Mouse (Mus musculus): Measurements from ENCODE around the gene Htra1. TPM values are rescaled to one million over a fixed set of nuclear protein-coding genes. Genes with fewer than 3 reads are reported as not detected.

Gene Htra1
- polyA plus RNA-seq, 1 experiment, result 33.2 TPM

DNA sequence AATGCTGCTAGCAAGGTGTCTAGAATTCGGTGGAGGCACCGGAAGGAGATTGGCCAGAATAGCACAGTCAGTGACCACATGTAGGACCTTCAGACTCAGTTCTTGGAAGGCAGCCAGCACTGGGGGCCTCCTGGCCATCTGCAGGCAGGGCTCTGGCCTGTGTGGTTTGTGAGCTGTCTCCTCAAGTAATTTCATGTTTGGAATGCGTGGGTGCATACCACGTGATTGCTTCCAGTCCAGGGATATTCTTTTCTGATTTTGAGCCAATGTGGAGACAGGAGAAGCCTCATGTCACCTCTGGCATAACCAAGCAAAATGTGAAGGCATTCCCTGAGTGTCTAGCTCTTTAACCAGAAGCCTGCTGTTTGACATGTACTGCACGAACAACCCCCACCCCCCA lies 28.8 kb downstream of the Htra1 start:
- Histone ChIP-seq H3K27me3 (ENCODE audit: control insufficient read depth, insufficient read depth, low read length, poor library complexity, severe bottlenecking) (no peaks in the 10 kb centered on the region), H3K9me3 (replicated peaks; ENCODE audit: control insufficient read depth, insufficient read depth, low read length, poor library complexity, severe bottlenecking) (no peaks in the 10 kb centered on the region), H3K4me3 (ENCODE audit: low read depth, low read length) (no peak overlapping the region), H3K4me1 (ENCODE audit: control insufficient read depth, insufficient read depth, low read length) (peaks cover 4% of the 10 kb centered on the region), H3K36me3 (ENCODE audit: control insufficient read depth, insufficient read depth, low read length, poor library complexity, severe bottlenecking) (no peaks in the 10 kb centered on the region; the same call in 1 of the 2 replicates), H3K27ac (ENCODE audit: insufficient read depth, low read length) (no peak overlapping the region), H3K9ac (ENCODE audit: low read depth, poor library complexity, severe bottlenecking) (no peak overlapping the region)
- TF ChIP-seq POLR2A (IDR thresholded peaks at IDR 0.05; ENCODE audit: insufficient read depth, low read length), result no peak
- no peak for TF ChIP-seq EP300 (IDR thresholded peaks at IDR 0.05; ENCODE audit: insufficient read depth, low read depth, low read length)
- TF ChIP-seq CTCF (IDR thresholded peaks at IDR 0.05; ENCODE audit: low read depth, low read length), result no peak

DNA sequence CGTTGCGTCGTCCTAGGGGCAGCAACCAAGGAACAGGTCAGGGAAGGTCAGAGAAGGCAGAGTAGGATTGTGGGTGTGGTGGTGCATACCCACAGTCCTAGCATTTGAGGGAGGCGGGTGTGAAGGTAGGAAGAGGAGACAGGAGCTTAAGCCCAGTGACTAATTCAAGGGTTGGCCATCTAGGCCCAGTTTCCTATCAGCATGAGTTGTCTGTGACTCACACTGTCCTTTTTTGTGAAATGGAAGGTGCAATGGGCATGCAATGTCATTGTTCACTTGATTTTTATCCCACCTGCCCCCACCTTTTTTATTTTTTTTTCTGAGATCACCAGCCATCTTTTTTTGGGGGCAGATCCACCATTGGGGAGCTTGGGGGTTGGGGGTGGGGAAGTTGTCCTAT lies 29.5 kb downstream of the Htra1 start:
- no peak for TF ChIP-seq POLR2A (IDR thresholded peaks at IDR 0.05; ENCODE audit: insufficient read depth, low read length)
- no peak for TF ChIP-seq EP300 (IDR thresholded peaks at IDR 0.05; ENCODE audit: insufficient read depth, low read depth, low read length)
- no peak for TF ChIP-seq CTCF (IDR thresholded peaks at IDR 0.05; ENCODE audit: low read depth, low read length)
- H3K4me1 ChIP-seq (ENCODE audit: control insufficient read depth, insufficient read depth, low read length), result peaks cover 4% of the 10 kb centered on the region
- H3K27ac ChIP-seq (ENCODE audit: insufficient read depth, low read length), result no peak overlapping the region
- H3K9me3 ChIP-seq (replicated peaks; ENCODE audit: control insufficient read depth, insufficient read depth, low read length, poor library complexity, severe bottlenecking), result no peaks in the 10 kb centered on the region
- no peaks in the 10 kb centered on the region; the same call in 1 of the 2 replicates for H3K36me3 ChIP-seq (ENCODE audit: control insufficient read depth, insufficient read depth, low read length, poor library complexity, severe bottlenecking)
- H3K27me3 ChIP-seq (ENCODE audit: control insufficient read depth, insufficient read depth, low read length, poor library complexity, severe bottlenecking), result no peaks in the 10 kb centered on the region
- no peak overlapping the region for H3K9ac ChIP-seq (ENCODE audit: low read depth, poor library complexity, severe bottlenecking)
- no peak overlapping the region for H3K4me3 ChIP-seq (ENCODE audit: low read depth, low read length)

DNA sequence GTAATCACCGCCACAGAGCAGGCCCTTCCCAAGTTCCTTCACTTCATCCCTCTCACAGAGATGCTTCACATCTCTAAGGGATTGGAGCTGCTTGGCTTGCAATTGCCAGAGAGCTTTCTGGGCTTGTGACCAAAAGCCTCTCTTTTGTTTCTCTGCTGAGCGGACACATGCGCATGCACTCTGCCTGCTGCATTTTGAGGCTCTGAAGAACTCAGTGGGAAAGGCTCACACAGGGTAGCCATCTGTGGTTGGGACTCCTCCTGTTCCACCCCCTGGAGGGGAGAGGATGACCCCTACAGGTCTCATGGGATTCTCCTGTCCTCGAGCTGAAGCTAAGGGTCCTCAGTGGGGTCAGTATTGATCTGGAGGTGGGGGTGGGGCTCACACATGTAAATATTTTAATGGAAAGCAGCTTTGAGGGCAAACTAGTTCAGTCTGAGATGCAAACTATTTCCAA lies 30.0 kb downstream of the Htra1 start:
- Histone ChIP-seq H3K4me1 (ENCODE audit: control insufficient read depth, insufficient read depth, low read length) (peaks cover 4% of the 10 kb centered on the region), H3K27ac (ENCODE audit: insufficient read depth, low read length) (no peak overlapping the region)
- TF ChIP-seq CTCF (IDR thresholded peaks at IDR 0.05; ENCODE audit: low read depth, low read length), result no peak
- TF ChIP-seq POLR2A (IDR thresholded peaks at IDR 0.05; ENCODE audit: insufficient read depth, low read length), result no peak
- TF ChIP-seq EP300 (IDR thresholded peaks at IDR 0.05; ENCODE audit: insufficient read depth, low read depth, low read length), result no peak

DNA sequence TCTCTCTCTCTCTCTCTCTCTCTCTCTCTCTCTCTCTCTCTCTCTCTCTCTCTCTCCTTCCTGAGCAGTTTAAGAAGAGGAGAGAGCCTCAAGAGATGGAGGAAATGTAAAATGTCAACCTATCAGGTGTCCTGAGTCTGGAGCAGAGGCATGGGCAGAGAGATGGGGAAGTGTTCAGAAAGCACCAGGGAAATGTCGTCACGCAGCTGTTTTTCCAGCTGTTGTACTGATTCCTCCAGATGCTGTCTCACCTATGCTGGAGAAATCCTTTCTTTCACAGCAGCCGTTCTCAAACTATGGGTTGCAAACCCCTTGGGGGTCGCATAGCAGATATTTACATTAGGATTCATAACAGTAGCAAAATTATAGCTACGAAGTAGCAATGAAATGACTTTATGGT lies 30.5 kb downstream of the Htra1 start:
- Histone ChIP-seq H3K4me3 (ENCODE audit: low read depth, low read length) (no peak overlapping the region), H3K36me3 (ENCODE audit: control insufficient read depth, insufficient read depth, low read length, poor library complexity, severe bottlenecking) (no peaks in the 10 kb centered on the region; the same call in 1 of the 2 replicates), H3K27ac (ENCODE audit: insufficient read depth, low read length) (no peak overlapping the region), H3K9ac (ENCODE audit: low read depth, poor library complexity, severe bottlenecking) (no peak overlapping the region), H3K27me3 (ENCODE audit: control insufficient read depth, insufficient read depth, low read length, poor library complexity, severe bottlenecking) (no peaks in the 10 kb centered on the region), H3K9me3 (replicated peaks; ENCODE audit: control insufficient read depth, insufficient read depth, low read length, poor library complexity, severe bottlenecking) (no peaks in the 10 kb centered on the region), H3K4me1 (ENCODE audit: control insufficient read depth, insufficient read depth, low read length) (peaks cover 4% of the 10 kb centered on the region)
- no peak for TF ChIP-seq CTCF (IDR thresholded peaks at IDR 0.05; ENCODE audit: low read depth, low read length)

More for the DNA sequence above, 30.0 kb downstream of the Htra1 start:
- Histone ChIP-seq H3K9me3 (replicated peaks; ENCODE audit: control insufficient read depth, insufficient read depth, low read length, poor library complexity, severe bottlenecking) (no peaks in the 10 kb centered on the region), H3K27me3 (ENCODE audit: control insufficient read depth, insufficient read depth, low read length, poor library complexity, severe bottlenecking) (no peaks in the 10 kb centered on the region), H3K9ac (ENCODE audit: low read depth, poor library complexity, severe bottlenecking) (no peak overlapping the region), H3K4me3 (ENCODE audit: low read depth, low read length) (no peak overlapping the region), H3K36me3 (ENCODE audit: control insufficient read depth, insufficient read depth, low read length, poor library complexity, severe bottlenecking) (no peaks in the 10 kb centered on the region; the same call in 1 of the 2 replicates)

DNA sequence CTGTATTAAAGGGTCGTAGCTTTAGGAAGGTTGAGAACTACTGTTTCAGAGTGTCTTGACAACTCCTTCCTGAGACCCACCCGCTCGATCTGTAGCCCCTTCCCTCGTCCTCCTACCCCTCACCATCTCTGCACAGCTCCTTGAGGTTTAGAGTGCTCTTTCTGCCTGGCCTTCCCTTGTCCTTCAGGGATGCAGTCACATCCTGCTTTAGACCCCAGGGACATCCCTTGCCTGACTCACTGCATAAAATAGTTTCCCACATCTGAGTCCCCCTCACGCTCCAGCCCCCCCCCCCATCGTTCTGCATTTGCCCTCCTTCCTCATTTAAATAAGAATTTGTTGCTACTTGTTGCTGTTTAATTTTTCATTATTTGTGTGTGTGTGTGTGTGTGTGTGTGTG lies 31.0 kb downstream of the Htra1 start:
- no peak overlapping the region for H3K9ac ChIP-seq (ENCODE audit: low read depth, poor library complexity, severe bottlenecking)
- peaks cover 4% of the 10 kb centered on the region for H3K4me1 ChIP-seq (ENCODE audit: control insufficient read depth, insufficient read depth, low read length)
- TF ChIP-seq CTCF (IDR thresholded peaks at IDR 0.05; ENCODE audit: low read depth, low read length) (no peak), POLR2A (IDR thresholded peaks at IDR 0.05; ENCODE audit: insufficient read depth, low read length) (no peak), EP300 (IDR thresholded peaks at IDR 0.05; ENCODE audit: insufficient read depth, low read depth, low read length) (no peak)
- no peak overlapping the region for H3K4me3 ChIP-seq (ENCODE audit: low read depth, low read length)
- no peaks in the 10 kb centered on the region; the same call in 1 of the 2 replicates for H3K36me3 ChIP-seq (ENCODE audit: control insufficient read depth, insufficient read depth, low read length, poor library complexity, severe bottlenecking)
- H3K27ac ChIP-seq (ENCODE audit: insufficient read depth, low read length), result no peak overlapping the region
- H3K27me3 ChIP-seq (ENCODE audit: control insufficient read depth, insufficient read depth, low read length, poor library complexity, severe bottlenecking), result no peaks in the 10 kb centered on the region
- no peaks in the 10 kb centered on the region for H3K9me3 ChIP-seq (replicated peaks; ENCODE audit: control insufficient read depth, insufficient read depth, low read length, poor library complexity, severe bottlenecking)

GRCm38 (mm10) chr7:130967901-130968300 lies 32.0 kb downstream of the Htra1 start:
- TF ChIP-seq POLR2A (IDR thresholded peaks at IDR 0.05; ENCODE audit: insufficient read depth, low read length), result no peak
- no peak for TF ChIP-seq CTCF (IDR thresholded peaks at IDR 0.05; ENCODE audit: low read depth, low read length)
- TF ChIP-seq EP300 (IDR thresholded peaks at IDR 0.05; ENCODE audit: insufficient read depth, low read depth, low read length), result no peak
- H3K9ac ChIP-seq (ENCODE audit: low read depth, poor library complexity, severe bottlenecking), result no peak overlapping the region

More at GRCm38 (mm10) chr7:130967901-130968300, 32.0 kb downstream of the Htra1 start:
- Histone ChIP-seq H3K9me3 (replicated peaks; ENCODE audit: control insufficient read depth, insufficient read depth, low read length, poor library complexity, severe bottlenecking) (no peaks in the 10 kb centered on the region), H3K36me3 (ENCODE audit: control insufficient read depth, insufficient read depth, low read length, poor library complexity, severe bottlenecking) (no peaks in the 10 kb centered on the region), H3K4me3 (ENCODE audit: low read depth, low read length) (no peak overlapping the region), H3K4me1 (ENCODE audit: control insufficient read depth, insufficient read depth, low read length) (peaks cover 4% of the 10 kb centered on the region), H3K27ac (ENCODE audit: insufficient read depth, low read length) (no peak overlapping the region), H3K27me3 (ENCODE audit: control insufficient read depth, insufficient read depth, low read length, poor library complexity, severe bottlenecking) (no peaks in the 10 kb centered on the region)
